Mouse (Mus musculus): ENCODE measurements around the gene Brs3. TPM values are rescaled to one million over a fixed set of nuclear protein-coding genes. Genes with fewer than 3 reads are reported as not detected.

Brs3 gene
- polyA plus RNA-seq, 1 experiment from 2014 or later, result 0.11 TPM

Other genes starting within 250 kb of the Brs3 start
- 3.0 and 3.2 TPM in 2 replicates for gene Map7d3, start 220.7 kb upstream of the Brs3 start, polyA plus RNA-seq (2014; fragmentation: Nextera tagmentation; extraction: Ambion mirVana)
- not detected in 2 replicates for gene Adgrg4, start 172.9 kb upstream of the Brs3 start, polyA plus RNA-seq (2014; fragmentation: Nextera tagmentation; extraction: Ambion mirVana)
- 86.4 and 88.1 TPM in 2 replicates for gene Htatsf1, start 10.5 kb downstream of the Brs3 start, polyA plus RNA-seq (2014; fragmentation: Nextera tagmentation; extraction: Ambion mirVana)
- 0.88 and 0.95 TPM in 2 replicates for gene Vgll1, start 45.0 kb downstream of the Brs3 start, polyA plus RNA-seq (2014; fragmentation: Nextera tagmentation; extraction: Ambion mirVana)
- not detected in 2 replicates for gene Cd40lg, start 169.1 kb downstream of the Brs3 start, polyA plus RNA-seq (2014; fragmentation: Nextera tagmentation; extraction: Ambion mirVana)

All from limb, embryonic 11.5 days (tissue).